Mouse (Mus musculus) spleen, postnatal 14 days (tissue): ENCODE measurements around the gene Cox17.
"Not testable (repeated sequence)": the region's sequence is repeated elsewhere in the genome, so short reads cannot be mapped to it uniquely, and the experiment has no call there.

Experiments
- DNase-seq, 2 experiments: peaks; one replicate each; pipeline ENCODE4 v3.0.0; 2021 to 2022; ENCODE audit warnings: low spot score in 2 of 2

Gene Cox17

DNA sequence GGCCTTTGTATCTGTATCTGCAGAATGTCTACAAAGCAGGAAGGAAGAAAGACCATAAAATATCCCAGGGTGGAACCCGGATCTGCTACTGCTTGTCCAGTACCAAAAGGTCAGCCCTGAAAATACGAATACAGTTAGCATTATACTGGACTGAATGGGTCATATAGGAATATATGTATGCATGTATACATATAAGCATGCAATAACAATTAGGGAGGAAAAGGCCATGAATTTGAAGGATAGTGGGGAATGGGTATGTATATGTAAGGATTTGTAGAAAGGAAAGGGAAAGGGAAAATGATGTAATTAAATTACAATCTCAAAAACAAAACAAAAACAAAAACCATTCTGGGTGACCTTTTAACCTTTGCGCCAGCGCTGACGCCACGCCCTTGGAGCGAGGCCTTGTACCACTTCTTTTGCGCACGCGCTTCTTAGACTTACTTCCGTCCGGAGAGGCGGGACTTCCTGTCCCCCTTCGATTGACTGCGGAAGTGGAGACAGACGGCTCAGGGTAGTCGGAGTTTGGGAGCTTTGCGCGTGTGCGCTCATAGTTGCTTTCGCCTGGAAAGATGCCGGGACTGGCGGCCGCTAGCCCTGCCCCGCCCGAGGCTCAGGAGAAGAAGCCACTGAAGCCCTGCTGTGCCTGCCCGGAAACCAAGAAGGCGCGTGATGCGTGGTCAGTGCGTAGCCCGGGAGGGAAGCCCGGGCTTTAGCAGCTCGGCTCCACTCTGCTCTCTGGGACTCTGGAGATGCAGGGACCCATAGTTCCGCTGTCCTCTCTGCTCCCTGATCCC lies at the start of gene Cox17, which contains the start of gene Gm21987:
TSS of gene Cox17 (plus strand) at position 463 of the 797 bp plus-strand sequence.
TSS of gene Gm21987 (plus strand) at position 512 of the 797 bp plus-strand sequence.
- DNase-seq, result peak; percentile 79 to 88

DNA sequence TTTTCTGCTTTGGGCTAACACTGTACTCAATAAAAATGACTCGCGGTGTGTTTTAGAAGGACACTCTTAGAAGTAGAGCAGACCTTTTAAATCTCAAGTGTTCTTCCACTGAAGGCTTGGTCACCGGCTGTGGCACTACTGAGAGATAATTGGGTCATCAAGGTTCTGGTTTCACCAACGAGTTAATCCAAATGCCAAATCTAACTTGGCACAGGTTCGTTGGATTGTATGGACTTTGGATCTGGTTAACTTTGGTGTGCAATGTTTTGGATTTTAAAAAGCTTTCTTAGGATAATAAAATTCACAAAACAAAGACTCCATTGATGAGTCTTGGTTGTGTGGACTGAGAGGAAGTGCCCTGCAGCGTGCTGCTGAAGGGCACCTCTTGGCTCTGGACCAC lies 48.4 kb upstream of the Cox17 start:
- DNase-seq, result no peak

DNA sequence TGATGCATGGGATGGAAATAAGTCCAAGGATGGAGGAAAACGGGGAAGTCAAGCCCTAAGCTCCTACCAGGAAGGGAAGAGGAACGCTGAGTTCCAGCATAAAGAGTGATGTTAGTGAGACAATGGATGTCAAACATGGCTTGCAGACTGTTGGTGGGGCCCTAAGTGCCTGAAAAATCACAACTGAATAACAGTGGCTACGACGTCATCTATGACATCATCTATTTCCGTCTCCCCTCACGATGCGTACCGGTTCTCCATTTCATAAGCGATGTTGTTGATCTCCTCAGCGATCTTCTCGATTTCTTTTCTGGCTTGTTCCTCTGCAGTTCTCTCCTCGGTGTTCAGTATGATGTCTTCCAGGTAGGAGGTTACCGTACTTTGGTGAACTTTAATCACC lies 44.4 kb upstream of the Cox17 start:
- DNase-seq, result no peak

DNA sequence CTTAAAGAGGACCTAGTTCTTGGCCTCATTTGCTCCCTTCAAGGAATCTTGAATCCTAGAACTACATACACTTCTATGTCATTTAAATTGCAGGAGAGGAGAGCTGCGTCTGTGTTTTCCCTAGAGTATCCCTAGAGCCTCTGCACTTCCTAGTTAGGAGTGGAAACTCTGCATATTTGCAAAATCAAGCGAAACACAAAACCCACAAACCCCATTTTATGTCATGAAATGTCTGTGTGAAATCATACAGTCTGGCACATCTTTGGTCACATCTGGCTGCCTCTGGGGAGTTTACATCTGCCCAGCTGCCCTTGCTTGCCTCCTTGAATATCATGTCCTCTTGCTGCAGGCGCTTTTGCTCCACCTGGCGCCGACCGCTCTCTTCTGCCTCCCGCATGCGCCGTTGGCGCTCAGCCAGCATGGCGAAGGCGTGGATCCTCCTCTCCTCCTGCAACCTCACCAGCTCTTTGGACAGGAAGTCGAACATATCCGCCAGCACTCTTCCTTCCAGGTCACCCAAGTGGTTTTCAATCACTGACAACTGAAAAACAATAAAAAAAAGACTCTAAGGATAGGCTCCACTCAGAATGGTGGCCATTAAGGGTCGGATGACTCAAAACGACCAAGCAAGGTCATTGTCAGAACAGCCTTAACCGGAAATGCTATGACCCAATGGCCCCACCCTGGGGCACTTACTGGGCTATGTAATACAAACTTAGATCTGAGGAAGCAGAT lies 42.2 kb upstream of the Cox17 start:
- no peak for DNase-seq

DNA sequence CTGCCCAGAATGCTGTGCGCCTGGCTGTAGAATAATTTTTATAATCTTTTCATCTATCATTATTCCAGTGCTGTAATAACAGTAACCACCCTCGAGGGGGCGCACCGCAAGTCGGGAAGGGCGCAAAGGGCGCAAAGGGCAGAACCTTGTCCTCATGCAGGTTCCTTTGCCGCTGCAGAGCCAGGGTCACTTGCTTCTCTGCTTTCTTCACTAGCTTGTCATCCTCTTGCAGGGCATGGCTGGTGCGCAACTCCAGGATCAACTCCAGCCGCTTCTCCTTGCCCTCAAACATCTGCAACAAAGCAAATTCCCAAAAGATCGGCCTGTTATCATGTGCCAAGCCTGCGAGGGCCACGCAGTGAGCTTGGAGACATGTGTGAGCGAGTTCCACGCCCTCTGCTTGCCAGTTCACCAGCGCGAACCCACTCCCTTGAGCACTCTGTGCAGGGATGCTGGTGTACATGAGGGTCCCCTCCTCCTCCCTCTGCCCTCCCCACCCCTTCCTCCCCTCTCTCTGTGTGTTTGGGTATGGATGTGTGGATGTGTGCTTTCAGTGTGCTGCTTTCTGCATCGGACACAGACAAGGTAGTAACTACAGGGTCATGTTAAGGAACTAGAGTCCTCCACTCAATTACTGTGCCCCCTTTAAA lies 40.1 kb upstream of the Cox17 start:
- DNase-seq, result peak in 1 of 2 experiments; percentile 27

DNA sequence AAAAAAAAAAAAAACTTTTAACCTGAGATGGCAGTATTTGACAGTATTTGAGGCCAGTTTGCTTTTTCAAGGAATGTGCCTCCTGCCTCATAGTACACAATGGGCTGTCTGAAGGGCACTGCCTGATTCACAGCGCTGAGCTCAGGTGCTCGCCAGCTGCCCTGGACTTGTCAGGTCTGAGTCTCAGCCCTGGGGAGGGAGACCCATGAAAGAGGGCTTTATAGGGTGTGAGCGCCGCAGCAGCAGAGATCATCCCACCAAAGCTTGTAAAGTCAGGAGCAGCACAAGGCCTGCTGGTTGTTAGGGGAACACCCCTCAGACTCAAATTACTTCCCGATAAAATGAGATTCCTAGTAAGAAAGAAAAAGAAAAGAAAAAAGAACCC lies 39.6 kb upstream of the Cox17 start:
- DNase-seq, result no peak

DNA sequence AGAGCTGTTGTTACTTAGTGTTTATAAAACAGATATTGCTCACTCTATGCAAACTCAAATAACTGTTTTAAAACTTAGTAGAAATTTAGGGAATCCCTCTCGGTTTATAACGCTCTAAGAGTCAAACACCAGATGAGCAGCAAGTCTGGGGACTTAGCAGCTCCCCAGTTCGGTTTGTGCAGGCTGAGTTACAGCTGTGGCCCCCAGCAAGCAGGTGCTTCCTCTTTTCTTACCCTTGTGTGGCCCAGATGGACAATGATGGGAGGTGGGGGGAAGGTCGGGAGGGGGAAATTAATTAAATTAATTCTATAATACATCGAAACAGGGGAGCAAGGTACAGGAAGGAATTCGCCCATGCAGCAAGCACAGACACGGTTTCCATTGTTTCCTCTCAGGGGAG lies 39.1 kb upstream of the Cox17 start:
- no peak for DNase-seq

DNA sequence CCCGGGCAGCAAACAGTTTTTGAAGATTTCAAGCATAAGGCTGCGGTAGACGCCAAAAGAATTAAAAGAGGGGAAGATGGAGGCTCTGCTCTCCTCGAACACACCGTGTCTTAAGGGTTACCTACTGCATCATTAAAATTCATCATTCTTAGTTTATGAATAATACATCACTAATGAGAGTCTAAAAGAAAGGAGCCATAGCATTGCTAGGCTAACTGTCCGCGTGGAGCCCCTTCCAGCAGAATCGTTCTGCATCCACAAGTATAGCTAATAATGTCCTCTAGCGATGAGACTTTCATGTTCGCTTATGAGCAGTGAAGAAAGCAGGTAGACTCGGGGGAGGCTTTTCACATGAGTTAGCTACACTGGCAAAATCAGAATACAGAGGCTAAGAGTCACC lies 38.6 kb upstream of the Cox17 start:
- no peak for DNase-seq

DNA sequence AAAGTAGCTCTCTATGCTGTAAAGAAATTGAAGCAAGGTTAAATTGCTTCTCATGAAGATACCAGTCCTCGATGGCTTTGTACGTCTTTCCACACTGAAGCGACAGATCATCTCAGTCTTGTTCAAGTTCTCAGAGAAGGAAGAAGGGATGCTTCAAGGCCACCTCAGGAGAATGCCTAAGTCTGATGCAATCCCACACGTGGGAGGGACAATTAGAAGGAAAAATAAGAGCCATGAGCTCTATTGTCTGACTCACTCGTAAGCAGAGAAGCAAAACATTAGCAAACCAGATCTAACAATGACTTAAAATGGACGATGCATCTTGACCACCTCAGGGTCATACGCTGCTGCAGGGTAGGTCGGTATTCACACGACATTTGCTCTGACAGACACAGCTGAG lies 28.3 kb upstream of the Cox17 start:
- DNase-seq, result no peak

DNA sequence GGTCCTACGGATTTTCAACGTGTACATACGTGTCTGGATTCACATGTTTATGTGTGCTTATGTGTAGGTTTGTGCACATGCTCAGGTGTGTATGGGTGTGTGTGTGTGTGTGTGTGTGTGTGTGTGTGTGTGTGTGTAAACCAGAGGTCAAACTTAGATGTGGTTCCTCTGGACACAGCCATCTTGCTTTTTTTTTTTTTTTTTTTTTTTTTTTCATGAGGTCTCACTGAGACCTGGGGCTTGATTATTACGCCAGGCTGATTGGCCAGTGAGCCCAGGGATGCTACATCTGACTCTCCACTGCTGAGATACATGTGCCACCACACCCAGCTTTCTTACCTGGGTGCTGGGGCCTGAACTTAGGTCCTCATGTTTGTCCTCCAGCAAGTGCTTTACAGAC lies 27.7 kb upstream of the Cox17 start:
- no peak for DNase-seq

DNA sequence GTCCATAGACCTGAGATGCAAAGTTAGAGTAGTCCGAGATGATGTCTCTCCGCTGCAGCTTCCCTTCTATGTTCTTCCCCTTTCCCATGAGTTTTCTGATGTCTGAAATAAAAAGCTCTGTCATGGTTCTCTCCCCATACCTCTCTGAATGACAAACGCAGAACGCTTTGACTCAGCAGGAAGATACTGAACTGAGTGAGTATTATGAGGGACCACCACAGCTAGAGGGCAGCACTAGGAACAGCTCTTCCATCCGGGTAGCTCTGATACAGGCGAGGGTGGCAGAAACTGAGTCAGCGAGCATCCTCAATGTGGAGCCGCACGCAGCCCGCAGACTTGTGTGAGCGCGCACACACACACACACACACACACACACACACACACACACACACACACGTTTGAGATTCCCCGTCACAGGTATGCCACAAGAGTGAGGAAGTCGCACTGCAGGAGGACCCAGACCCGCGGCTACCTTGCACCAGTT lies 25.3 kb upstream of the Cox17 start:
- DNase-seq, result peak in 1 of 2 experiments; percentile 26

DNA sequence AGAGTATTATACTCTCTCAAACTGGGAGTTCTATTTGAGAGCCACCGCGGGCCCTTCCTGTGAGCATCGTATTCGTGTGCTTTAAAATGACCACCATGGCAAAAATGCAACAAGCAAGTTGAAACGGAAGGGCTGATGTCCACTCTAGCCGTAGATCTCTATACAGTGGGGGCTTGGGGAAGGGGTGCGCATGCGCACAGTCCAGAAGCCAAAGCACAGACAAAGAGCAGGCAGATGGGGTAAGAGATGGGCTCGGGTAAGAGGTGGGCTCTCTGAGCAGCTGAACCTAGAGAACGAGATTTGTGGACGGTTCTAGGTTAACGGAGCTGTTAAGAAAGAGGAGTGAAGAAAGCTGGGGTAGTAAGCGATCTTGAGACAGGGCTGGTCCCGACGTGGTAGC lies 22.5 kb upstream of the Cox17 start:
- no peak for DNase-seq

DNA sequence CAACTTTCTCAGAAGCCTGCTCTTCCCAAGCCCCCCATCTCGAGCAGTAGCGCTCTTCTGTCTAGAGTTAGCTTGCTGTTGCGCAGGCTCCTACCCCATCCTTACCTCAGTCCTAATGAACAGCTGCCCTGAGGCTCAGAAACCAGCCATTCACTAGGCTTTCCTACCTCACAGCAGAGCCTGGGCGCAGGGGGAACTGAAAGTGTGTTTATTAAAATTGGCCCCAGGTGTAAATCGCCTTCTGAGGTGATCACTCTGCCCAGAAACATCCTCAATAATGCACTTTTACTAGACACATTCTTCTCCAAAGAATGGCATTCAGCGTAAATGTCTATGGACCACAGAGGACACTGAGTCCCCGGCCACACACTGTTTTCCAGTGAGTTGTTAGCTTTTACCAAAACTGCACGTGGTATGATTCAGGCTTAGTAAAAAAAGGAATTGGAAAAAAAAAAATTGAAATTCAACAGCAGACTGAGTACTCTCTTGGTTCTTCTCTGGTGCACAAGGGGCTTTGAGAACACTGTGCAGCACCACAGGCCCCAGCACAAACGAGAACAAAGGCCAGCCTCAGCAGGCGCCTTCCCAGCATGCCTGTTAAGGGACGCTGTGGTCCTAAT lies 19.9 kb upstream of the Cox17 start:
- no peak for DNase-seq

DNA sequence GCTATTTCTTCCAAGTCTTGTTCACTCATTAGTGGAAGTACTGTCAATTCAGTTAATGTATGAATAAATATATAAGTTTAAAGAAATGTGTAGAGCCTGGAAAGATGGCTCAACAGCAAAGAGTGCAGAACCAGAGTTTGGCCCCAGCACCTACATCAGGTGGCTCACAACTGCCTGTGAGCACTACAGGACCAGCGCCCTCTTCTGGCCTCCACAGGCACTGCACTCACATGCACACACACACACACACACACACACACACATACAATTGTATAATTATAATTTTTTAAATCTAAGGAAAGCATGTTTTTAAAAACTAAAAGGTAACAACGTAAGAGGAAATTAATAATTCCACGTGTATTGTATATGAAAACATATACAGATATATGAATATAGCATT lies 17.5 kb upstream of the Cox17 start:
- no peak for DNase-seq

DNA sequence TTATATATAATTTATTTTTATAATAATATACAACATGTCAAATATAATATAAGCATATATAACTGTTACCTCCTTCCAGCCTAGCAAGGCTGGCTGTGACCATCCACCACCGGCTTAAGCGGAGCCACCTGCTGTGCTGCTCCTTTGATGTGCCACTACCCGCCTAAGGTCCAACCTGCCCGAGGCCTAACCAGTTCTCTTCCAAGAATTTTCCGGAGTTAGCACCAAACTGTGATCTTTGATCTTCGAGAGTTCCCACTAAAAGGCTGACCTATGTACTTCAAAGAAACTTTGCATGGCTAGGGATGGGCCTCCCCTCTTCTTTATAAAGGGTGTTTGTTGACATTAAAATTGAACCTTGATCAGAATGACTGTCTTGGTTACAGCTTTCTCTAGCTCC lies 12.4 kb upstream of the Cox17 start:
- DNase-seq, result no peak

DNA sequence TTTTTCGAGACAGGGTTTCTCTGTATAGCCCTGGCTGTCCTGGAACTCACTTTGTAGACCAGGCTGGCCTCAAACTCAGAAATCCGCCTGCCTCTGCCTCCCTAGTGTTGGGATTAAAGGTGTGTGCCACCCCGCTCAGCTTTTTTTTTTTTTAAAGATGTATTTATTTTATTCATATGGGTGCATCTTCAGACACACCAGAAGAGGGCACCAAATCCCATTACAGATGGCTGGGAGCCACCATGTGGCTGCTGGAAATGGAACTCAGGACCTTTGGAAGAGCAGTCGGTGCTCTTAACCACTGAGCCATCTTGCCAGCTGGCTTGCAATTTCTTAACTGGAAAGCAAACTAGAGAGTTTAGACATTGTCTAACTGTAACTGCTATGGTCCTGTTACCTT lies 8.7 kb upstream of the Cox17 start:
- not testable (repeated sequence) for DNase-seq

DNA sequence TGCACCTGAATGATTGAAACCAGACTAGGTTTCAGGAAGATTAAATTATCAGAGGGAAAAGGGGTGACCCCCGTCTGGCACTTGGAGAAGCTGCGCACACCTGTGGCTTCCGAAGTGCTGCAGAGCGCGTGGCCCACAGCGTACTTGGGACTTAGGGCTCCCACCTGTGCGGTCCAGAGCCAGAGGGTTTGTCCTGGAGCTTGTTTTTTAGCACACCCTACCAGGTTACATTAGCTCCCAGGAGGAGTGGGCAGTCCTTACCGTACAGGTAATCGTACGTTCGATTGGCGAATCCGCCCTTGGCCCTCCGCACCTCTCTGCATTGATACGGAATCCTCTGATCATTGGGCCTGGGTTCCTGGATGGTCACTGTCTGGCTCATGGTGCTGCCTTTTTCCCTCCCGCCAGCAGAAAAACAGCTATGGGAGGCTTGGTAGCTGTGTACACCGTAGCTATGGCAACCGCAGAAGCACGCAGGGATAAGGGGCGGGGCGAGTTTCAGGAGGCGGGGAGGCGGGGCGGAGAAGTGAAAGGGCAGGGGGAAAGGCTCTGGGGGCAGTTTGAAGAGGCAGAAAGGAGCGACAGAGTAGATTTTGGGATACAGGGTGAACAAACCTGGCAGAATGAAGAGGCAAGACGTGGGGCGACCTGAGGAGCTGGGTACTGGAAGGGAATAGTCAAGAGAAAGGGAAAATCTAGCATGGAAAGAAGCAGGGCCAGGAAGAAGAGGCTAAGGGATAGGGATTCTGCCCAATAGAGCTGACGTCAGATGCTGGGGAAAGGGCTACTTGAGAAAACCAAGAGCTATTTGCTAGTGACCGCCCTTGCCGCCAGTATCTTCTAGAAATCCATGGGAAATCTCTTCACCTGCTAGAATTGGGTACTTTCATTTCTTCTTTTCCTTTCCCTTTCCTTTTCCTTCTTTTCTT lies 5.1 kb upstream of the Cox17 start, which contains the start of gene Maats1:
TSS of gene Maats1 (minus strand) at position 748 of the 929 bp plus-strand sequence.
- peak in 1 of 2 experiments; percentile 21 for DNase-seq

DNA sequence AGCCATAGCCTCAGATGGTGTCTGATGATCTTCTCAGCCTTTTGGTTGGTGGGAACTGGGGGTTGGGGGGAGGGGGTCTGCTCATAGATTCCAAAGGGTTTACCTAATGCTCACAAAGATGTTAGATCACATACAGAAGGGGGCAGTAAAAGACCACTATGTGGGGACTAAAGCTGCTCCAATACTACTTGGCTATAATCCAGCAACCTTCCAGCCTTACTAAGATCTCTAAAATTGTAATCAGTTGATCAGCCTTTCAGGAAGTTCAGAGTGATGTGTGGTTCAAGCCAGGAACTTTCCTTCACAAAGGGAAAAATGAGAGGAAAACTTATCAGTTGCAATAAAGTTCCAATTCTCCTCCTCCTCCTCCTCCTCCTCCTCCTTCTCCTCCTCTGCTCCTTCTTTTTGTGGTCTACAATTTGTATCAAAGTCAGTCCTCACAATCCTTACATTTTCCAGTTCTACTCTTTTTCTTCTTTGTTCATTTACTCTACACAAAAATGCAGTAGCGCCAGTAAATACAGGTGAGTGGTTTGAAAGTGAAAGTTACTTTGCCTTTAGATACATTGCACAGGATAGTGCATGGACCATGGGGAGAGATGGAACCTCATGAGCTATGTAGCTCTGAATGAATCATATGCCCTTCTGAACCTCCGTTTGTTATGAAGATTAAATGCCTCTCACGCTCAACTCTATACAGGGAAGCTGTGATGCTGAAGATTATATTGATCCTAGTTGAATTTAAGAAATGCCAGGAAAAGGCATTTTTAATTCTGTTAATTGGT lies 1.7 kb upstream of the Cox17 start:
- DNase-seq, result no peak

DNA sequence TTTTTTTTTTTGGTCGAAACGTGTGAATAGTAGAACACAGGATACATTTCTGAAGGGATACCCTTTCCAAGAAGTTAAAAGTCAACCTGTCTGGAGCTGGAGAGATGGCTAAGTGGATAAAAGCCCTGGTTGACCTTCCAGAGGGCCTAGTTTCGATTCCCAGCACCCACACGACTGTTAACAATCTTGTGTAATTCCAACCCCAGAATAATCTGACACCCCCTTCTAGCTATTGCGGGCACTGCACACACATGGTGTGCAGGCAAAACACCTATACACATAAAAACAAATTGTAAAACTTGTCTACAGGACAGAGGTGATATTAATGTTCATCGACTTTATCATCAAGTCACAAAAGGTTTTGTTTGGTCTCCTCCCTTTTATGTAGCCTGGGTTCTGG lies 797 bp downstream of the Cox17 start:
- no peak for DNase-seq

DNA sequence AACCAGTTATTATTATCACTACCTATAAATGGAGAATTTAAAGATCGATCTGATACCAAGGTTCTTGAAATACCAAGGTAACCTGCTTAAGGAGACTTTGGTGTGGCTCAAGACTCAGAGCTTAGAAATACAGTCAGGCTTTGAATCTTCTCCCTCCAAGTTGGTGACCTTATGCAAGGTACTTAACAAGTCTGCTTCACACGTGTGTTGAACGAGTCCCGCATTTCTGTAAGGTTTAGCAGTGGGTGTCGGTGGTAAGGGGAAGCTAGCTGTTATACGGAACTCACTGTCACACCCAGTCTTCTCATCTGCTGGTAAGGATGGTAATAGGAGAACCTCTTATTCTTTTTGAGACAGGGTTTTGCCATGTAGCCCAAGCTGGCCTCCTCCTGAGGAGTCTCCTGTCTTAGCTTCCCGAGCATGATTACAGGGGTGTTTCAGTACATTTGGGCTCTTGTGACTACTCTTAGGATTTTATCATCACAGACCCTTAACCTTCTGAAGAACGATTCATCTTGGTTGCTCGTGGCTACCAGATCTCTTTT lies 1.5 kb downstream of the Cox17 start:
- DNase-seq, result no peak
